Mouse (Mus musculus) monocyte, adult 5-6 weeks (primary cell): ENCODE measurements around the gene Actl6a. TPM values are rescaled to one million over a fixed set of nuclear protein-coding genes. Genes with fewer than 3 reads are reported as not detected.
"Not testable (repeated sequence)": the region's sequence is repeated elsewhere in the genome, so short reads cannot be mapped to it uniquely, and the experiment has no call there.

Experiments
- ATAC-seq: fragments of 153-309, 156-312 bp; replicated peaks from 2 replicates; pipeline ENCODE4 v1.8.0; 2017; ENCODE audit warnings: mild to moderate bottlenecking; ENCODE audit not compliant: low TSS enrichment, insufficient number of reproducible peaks, severe bottlenecking, poor library complexity, low FRiP score
- total RNA-seq: library from RNA; stranded (forward); fragments of 200-1000, 200-491, 200-594 nt; gene quantifications from 3 replicates; pipeline ENCODE4 v1.2.3, GENCODE M21; 2017

Gene Actl6a
- total RNA-seq: 53.7 to 82.1 TPM (median 65.7 TPM) in 3 replicates

- not testable (repeated sequence) for ATAC-seq
Measured at GRCm38 (mm10) chr3:32705647-32706348, at the start of gene Actl6a. Gene Actl6a, plus strand, starts transcription at chr3:32706298.

GRCm38 (mm10) chr3:32656398-32656994 is 49.6 kb upstream of the Actl6a start:
- no peak for ATAC-seq

- ATAC-seq: no peak
Measured at GRCm38 (mm10) chr3:32658401-32658800, 47.7 kb upstream of the Actl6a start.

DNA sequence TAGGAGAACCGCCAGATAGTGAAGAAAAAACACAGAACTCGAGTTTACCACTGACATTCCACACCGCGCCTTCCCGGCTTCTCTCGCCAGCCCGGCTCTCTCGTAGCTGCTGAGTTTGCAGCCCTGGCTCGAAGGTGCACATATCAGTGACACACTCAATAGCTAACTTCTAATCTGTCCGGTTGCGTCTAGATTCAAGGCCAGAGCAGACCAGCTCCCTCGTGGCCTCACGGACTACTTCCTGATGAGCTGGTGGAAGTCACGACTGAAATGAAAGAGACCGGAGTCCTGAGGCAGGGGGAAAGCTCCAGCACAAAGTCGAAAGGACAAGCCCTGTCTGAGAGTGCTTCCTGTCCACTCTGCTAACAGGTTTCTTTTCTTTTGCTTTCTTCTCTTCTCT is 47.3 kb upstream of the Actl6a start:
- no peak for ATAC-seq

- ATAC-seq: no peak
Measured at GRCm38 (mm10) chr3:32659506-32659905, 46.6 kb upstream of the Actl6a start.

- ATAC-seq: no peak
Measured at GRCm38 (mm10) chr3:32660276-32660675, 45.8 kb upstream of the Actl6a start.

DNA sequence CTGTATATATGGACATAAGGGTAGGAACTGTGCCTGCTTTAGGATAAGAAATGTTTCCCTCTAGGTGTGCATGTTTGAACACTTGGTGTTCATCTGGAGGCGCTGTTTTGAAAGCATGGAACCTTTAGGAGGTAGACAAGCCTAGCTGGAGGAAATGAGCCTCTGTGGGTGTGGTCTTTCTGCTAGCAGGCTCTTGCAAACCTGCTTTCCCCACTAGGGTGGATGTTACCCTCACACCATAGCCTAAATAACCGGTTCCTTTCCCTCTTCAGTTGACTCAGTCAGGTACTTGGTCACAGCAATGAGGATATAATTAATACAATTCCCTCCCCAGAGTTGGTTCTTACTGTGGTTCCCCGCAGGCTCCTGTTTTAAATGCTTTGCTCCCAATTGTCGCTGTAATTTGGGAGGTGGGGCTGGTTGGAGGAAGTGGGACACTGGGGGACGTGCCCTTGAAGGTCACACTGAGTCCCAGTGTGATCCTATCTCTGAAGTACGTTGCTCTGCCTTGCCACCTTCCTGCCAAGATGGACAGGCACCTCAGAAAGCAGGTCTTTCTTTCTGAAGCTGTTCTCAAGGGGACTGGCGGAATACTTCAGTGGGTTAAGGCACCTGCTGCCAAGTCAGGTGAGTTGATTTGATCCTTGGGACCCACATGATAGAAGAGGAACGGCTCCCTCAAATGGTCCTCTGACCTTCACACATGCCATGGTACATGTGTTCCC is 45.1 kb upstream of the Actl6a start:
- no peak for ATAC-seq

- ATAC-seq: no peak
Measured at GRCm38 (mm10) chr3:32661556-32661930, 44.6 kb upstream of the Actl6a start.

DNA sequence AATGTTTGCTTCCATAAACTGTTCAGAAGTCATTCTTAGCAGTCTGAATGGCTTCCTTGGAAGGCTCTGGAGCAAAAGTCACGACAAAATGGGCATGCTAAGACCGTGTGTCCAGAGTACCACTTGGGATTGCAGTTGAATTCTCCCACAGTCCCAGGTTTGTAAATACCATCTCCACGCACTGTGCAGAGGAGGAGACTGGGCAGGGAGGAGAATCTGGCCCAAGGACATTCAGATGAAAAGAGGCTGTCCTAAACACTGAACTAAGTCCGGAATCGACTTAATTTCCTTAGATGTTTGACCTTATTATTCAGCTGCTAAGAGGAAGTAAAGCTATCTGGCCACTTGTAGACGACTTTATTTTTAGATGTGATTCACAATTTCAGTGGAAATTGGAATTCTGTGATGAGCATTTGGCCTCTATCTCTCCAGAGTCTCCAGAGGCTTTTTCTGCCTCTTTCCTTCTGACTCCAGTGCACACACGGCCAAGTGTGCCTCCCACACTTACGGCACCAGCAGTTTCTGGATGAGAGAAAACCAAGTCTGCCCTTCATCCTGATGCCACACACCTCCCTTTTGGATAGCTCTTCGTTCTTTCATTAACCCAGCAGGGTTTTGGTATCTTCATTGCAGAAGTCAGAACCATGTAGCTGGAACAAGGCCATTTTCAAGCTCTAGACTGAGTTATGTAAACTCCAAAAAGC is 37.7 kb upstream of the Actl6a start:
- ATAC-seq: no peak

GRCm38 (mm10) chr3:32669211-32669610 is 36.9 kb upstream of the Actl6a start:
- ATAC-seq: no peak

DNA sequence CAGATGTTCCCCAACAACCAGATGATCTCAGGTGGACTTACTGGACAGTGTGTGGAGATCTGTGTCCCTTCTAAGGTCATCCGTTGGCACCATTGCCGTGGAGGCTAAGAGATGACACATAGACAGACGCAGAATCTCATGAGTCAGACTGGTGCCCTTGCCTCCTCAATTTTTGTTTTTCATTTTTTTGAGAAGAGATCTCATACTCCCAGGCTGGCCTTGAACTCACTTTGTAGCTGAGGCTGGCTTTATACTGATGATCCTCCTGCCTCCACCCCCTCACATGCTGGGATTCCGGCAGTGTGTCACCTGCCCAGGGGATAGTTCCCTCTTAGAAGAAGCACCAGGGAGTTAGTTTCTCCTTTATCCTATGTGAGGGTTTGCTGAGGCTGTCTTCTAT is 35.9 kb upstream of the Actl6a start:
- no peak for ATAC-seq

GRCm38 (mm10) chr3:32673151-32673550 is 32.9 kb upstream of the Actl6a start:
- no peak for ATAC-seq

DNA sequence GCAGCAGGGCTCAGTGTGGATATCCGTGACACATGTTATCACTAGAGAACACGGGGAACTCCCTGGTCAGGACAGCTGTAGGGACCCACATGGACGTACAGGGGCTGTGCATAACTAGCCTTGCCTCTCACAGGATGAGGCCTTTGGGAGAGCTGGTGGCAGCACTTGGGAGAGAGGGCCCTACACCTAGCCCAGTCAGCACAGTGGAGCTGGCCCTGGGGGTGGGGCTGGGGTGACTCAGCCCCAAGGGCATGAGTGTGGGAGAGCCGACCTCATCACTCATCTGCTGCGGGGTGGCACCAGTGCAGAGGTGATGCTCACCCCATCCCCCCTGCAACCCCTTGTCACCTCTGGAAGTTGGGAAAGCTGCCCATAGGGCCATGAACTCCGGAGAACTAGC is 29.7 kb upstream of the Actl6a start:
- no peak for ATAC-seq

- no peak for ATAC-seq
Measured at GRCm38 (mm10) chr3:32682910-32683531, 23.1 kb upstream of the Actl6a start.

DNA sequence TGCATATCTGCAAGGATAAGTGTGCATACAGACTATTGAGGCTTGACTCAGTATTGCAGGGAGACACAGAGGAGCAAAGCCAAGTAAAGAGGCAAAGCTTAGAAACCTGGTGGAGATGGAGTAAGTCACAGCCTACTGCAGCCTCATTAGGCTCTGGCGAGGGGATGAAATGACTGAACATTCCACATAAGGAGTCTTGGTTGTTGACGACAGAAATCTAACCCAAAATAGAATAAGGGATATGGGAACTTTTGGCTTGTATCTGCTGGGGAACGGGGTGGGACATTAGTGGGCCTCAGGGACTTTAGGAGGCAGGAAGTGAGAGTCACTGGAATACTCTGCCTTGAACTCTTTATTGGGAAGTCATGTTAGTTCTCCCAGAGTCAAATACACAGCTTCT is 21.5 kb upstream of the Actl6a start:
- no peak for ATAC-seq

DNA sequence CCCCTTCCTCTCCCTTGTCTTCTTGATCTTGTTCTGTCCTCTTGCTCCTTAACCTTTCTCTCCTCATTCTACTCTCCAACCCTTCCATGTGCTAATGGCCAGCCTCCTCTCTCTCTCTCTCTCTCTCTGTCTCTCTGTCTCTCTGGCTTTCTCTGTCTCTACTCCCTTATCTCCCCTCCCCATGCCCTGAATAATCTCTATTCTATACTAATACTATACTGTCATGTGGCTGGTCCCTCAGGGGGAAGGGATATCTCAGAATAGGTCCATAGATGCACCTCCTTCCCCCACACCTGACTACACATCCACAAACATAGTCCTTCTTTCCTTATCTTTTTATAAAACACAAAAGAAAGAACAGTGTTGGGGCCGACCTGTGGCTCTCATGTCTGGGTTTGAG is 19.6 kb upstream of the Actl6a start:
- ATAC-seq: no peak

GRCm38 (mm10) chr3:32687156-32687555 is 18.9 kb upstream of the Actl6a start:
- ATAC-seq: no peak

DNA sequence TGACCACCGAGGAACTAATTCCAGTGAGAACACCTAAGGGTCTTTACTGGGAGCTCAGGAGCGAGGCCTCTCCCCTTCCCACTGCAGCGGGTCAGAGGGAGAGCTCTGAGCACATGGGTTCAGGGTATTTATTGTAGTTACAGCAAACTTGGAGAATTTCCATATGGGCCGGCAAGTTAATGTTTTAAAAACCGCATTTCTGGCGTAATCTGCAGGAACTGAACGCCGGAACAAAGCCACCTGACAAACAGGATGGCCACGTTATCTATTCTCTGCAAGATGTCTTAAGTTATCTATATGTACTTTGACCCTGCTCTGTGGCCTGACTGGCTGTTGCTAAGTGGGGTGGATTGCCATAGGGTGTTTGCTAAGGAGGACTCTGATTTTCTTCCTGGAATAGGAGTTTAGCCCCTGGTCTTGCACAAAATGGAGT is 16.5 kb upstream of the Actl6a start:
- no peak for ATAC-seq

DNA sequence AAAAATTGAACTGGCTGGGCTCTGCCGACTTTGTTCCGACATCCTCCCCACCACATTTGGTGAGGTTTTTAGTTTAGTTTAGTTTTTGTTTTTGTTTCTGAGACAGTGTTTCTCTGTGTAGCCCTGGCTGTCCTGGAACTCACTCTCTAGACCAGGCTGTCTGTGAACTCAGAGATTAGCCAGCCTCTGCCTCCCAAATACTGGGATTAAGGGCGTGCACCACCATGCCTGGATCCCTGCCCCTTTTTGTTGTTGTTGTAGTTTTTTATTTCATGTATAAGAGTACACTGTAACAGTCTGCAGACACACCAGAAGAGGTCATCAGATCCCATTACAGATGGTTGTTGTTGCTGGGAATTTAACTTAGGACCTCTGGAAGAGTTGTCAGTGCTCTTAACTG is 16.1 kb upstream of the Actl6a start:
- ATAC-seq: no peak
